Mouse (Mus musculus): ENCODE measurements at regions not wholly inside any gene's neighbourhood (a gene's known extent, or its start where the extent isn't known, plus 50 kb on each side); places are given as distances from the start of the nearest gene placed in this dataset.

- no peak for DNase-seq
These were observed 176.0 kb downstream of the Brinp2 start for GRCm38 (mm10) chr1:158180095-158180494.

GRCm38 (mm10) chr1:158181296-158181695, 174.8 kb downstream of the Brinp2 start:
- DNase-seq: no peak

DNA sequence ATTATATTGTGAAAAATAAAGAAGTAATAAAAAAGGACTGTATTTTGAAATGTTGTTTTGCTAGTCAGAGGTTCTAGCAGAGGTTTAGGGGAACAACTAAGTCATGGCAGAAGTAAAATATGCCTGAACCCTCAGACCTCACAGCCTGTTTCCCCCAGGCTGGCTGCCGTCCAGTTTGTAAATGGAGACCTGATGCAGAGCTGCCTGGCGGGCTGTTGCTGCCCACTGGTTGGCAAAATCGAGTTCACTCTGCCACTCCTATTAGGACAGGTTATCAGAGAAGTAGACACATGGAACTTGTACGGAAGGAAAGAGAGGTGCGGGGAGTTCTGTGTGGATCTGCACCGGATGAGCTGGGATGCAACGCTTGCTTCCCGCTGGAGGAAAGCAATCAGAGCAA, 168.5 kb downstream of the Brinp2 start:
- no peak for DNase-seq

GRCm38 (mm10) chr1:158192841-158193551, 163.1 kb downstream of the Brinp2 start:
- DNase-seq: no peak

- no peak for DNase-seq
These were observed 162.1 kb downstream of the Brinp2 start for GRCm38 (mm10) chr1:158193968-158194565.
